Mouse (Mus musculus): ENCODE data around the gene Fance. TPM values are rescaled to one million over a fixed set of nuclear protein-coding genes. Genes with fewer than 3 reads are reported as not detected.

Fance gene
- polyA plus RNA-seq, 1 experiment from 2014 or later = 25.9 TPM

- Histone ChIP-seq H3K27ac (replicated peaks) (no peak overlapping the region), H3K36me3 (no peaks in the 10 kb centered on the region), H3K9ac (replicated peaks) (no peak overlapping the region), H3K4me1 (no peaks in the 10 kb centered on the region), H3K9me3 (no peaks in the 10 kb centered on the region), H3K4me2 (replicated peaks) (no peak overlapping the region), H3K4me3 (no peak overlapping the region), H3K27me3 (no peaks in the 10 kb centered on the region)
- no peak for ATAC-seq (replicated peaks)
- 74% methylated on average over 7 of the region's 7 CpGs for WGBS
Measured at GRCm38 (mm10) chr17:28280423-28280800, 32.9 kb upstream of the Fance start.

- H3K4me3 ChIP-seq = no peak overlapping the region
- no peak overlapping the region for H3K9ac ChIP-seq (replicated peaks)
- H3K9me3 ChIP-seq = no peaks in the 10 kb centered on the region
- no peak for ATAC-seq (replicated peaks)
- 59% methylated on average over 5 of the region's 5 CpGs for WGBS
- no peaks in the 10 kb centered on the region for H3K36me3 ChIP-seq
- H3K27me3 ChIP-seq = no peaks in the 10 kb centered on the region
- no peak overlapping the region for H3K27ac ChIP-seq (replicated peaks)
- no peak overlapping the region for H3K4me2 ChIP-seq (replicated peaks)
- H3K4me1 ChIP-seq = no peaks in the 10 kb centered on the region
Measured at GRCm38 (mm10) chr17:28280831-28281377, 32.4 kb upstream of the Fance start.

- Histone ChIP-seq H3K36me3 (no peaks in the 10 kb centered on the region), H3K4me3 (no peak overlapping the region), H3K4me1 (no peaks in the 10 kb centered on the region), H3K9me3 (no peaks in the 10 kb centered on the region), H3K9ac (replicated peaks) (no peak overlapping the region), H3K27me3 (no peaks in the 10 kb centered on the region), H3K27ac (replicated peaks) (no peak overlapping the region), H3K4me2 (replicated peaks) (no peak overlapping the region)
- 95% methylated on average over 7 of the region's 7 CpGs for WGBS
- no peak for ATAC-seq (replicated peaks)
Measured at GRCm38 (mm10) chr17:28281866-28282441, 31.4 kb upstream of the Fance start.

- 91% methylated on average over 10 of the region's 10 CpGs for WGBS
- Histone ChIP-seq H3K4me1 (no peaks in the 10 kb centered on the region), H3K27me3 (no peaks in the 10 kb centered on the region), H3K27ac (replicated peaks) (no peak overlapping the region), H3K4me3 (no peak overlapping the region), H3K4me2 (replicated peaks) (no peak overlapping the region), H3K9me3 (no peaks in the 10 kb centered on the region), H3K36me3 (no peaks in the 10 kb centered on the region), H3K9ac (replicated peaks) (no peak overlapping the region)
- no peak for ATAC-seq (replicated peaks)
Measured at GRCm38 (mm10) chr17:28283199-28283598, 30.1 kb upstream of the Fance start.

GRCm38 (mm10) chr17:28286133-28286532 is 27.2 kb upstream of the Fance start:
- no peaks in the 10 kb centered on the region for H3K4me1 ChIP-seq
- WGBS = 89% methylated on average over 10 of the region's 10 CpGs
- H3K27me3 ChIP-seq = no peaks in the 10 kb centered on the region
- H3K27ac ChIP-seq (replicated peaks) = no peak overlapping the region
- no peaks in the 10 kb centered on the region for H3K36me3 ChIP-seq
- no peaks in the 10 kb centered on the region for H3K9me3 ChIP-seq
- no peak overlapping the region for H3K9ac ChIP-seq (replicated peaks)
- no peak overlapping the region for H3K4me2 ChIP-seq (replicated peaks)
- 0 out of 2 replicates have a peak, but pooled peaks have one; percentile 4 for ATAC-seq (replicated peaks)
- no peak overlapping the region for H3K4me3 ChIP-seq

GRCm38 (mm10) chr17:28286964-28287363 is 26.4 kb upstream of the Fance start:
- ATAC-seq (replicated peaks) = no peak
- Histone ChIP-seq H3K4me3 (no peak overlapping the region), H3K27ac (replicated peaks) (no peak overlapping the region), H3K36me3 (no peaks in the 10 kb centered on the region), H3K4me1 (no peaks in the 10 kb centered on the region), H3K9me3 (no peaks in the 10 kb centered on the region), H3K9ac (replicated peaks) (no peak overlapping the region), H3K27me3 (no peaks in the 10 kb centered on the region), H3K4me2 (replicated peaks) (no peak overlapping the region)
- 46% methylated on average over 5 of the region's 5 CpGs for WGBS

- WGBS = 68% methylated on average over 8 of the region's 8 CpGs
- Histone ChIP-seq H3K36me3 (no peaks in the 10 kb centered on the region), H3K27me3 (no peaks in the 10 kb centered on the region), H3K9ac (replicated peaks) (no peak overlapping the region), H3K4me3 (no peak overlapping the region), H3K4me2 (replicated peaks) (no peak overlapping the region), H3K9me3 (no peaks in the 10 kb centered on the region), H3K4me1 (no peaks in the 10 kb centered on the region), H3K27ac (replicated peaks) (no peak overlapping the region)
- ATAC-seq (replicated peaks) = no peak
Measured at GRCm38 (mm10) chr17:28287578-28287977, 25.7 kb upstream of the Fance start.

GRCm38 (mm10) chr17:28287980-28288379 is 25.3 kb upstream of the Fance start:
- Histone ChIP-seq H3K27me3 (no peaks in the 10 kb centered on the region), H3K27ac (replicated peaks) (no peak overlapping the region), H3K4me3 (no peak overlapping the region), H3K4me2 (replicated peaks) (no peak overlapping the region), H3K9ac (replicated peaks) (no peak overlapping the region), H3K4me1 (no peaks in the 10 kb centered on the region), H3K36me3 (no peaks in the 10 kb centered on the region), H3K9me3 (no peaks in the 10 kb centered on the region)
- ATAC-seq (replicated peaks) = no peak
- 73% methylated on average over 5 of the region's 5 CpGs for WGBS

GRCm38 (mm10) chr17:28290262-28290661 is 23.1 kb upstream of the Fance start:
- no peak overlapping the region for H3K4me2 ChIP-seq (replicated peaks)
- WGBS = 79% methylated on average over 3 of the region's 3 CpGs
- H3K27me3 ChIP-seq = no peaks in the 10 kb centered on the region

GRCm38 (mm10) chr17:28290671-28291070 is 22.6 kb upstream of the Fance start:
- H3K27me3 ChIP-seq = no peaks in the 10 kb centered on the region
- ATAC-seq (replicated peaks) = no peak
- no peak overlapping the region for H3K4me3 ChIP-seq
- no peaks in the 10 kb centered on the region for H3K9me3 ChIP-seq
- H3K4me2 ChIP-seq (replicated peaks) = no peak overlapping the region
- no peak overlapping the region for H3K27ac ChIP-seq (replicated peaks)
- H3K9ac ChIP-seq (replicated peaks) = no peak overlapping the region
- WGBS = 81% methylated on average over 11 of the region's 11 CpGs
- no peaks in the 10 kb centered on the region for H3K36me3 ChIP-seq
- no peaks in the 10 kb centered on the region for H3K4me1 ChIP-seq

More at GRCm38 (mm10) chr17:28290262-28290661, 23.1 kb upstream of the Fance start:
- no peak for ATAC-seq (replicated peaks)
- no peak overlapping the region for H3K9ac ChIP-seq (replicated peaks)
- no peaks in the 10 kb centered on the region for H3K4me1 ChIP-seq
- H3K4me3 ChIP-seq = no peak overlapping the region
- no peaks in the 10 kb centered on the region for H3K36me3 ChIP-seq
- no peaks in the 10 kb centered on the region for H3K9me3 ChIP-seq
- no peak overlapping the region for H3K27ac ChIP-seq (replicated peaks)

GRCm38 (mm10) chr17:28291346-28291745 is 22.0 kb upstream of the Fance start:
- Histone ChIP-seq H3K9ac (replicated peaks) (no peak overlapping the region), H3K27me3 (no peaks in the 10 kb centered on the region), H3K4me2 (replicated peaks) (no peak overlapping the region), H3K36me3 (no peaks in the 10 kb centered on the region), H3K4me3 (no peak overlapping the region), H3K4me1 (no peaks in the 10 kb centered on the region), H3K9me3 (no peaks in the 10 kb centered on the region), H3K27ac (replicated peaks) (no peak overlapping the region)
- 77% methylated on average over 7 of the region's 7 CpGs for WGBS
- ATAC-seq (replicated peaks) = no peak

GRCm38 (mm10) chr17:28293716-28294115 is 19.6 kb upstream of the Fance start:
- Histone ChIP-seq H3K27ac (replicated peaks) (no peak overlapping the region), H3K36me3 (no peaks in the 10 kb centered on the region), H3K4me2 (replicated peaks) (no peak overlapping the region), H3K9me3 (no peaks in the 10 kb centered on the region), H3K4me3 (no peak overlapping the region), H3K27me3 (no peaks in the 10 kb centered on the region), H3K4me1 (no peaks in the 10 kb centered on the region), H3K9ac (replicated peaks) (no peak overlapping the region)
- no peak for ATAC-seq (replicated peaks)
- 81% methylated on average over 4 of the region's 4 CpGs for WGBS

Data from forebrain, embryonic 15.5 days (tissue).